Mouse (Mus musculus) liver, embryonic 11.5 days (tissue): ENCODE results near the gene Gpsm3. TPM values are rescaled to one million over a fixed set of nuclear protein-coding genes. Genes with fewer than 3 reads are reported as not detected.

ENCODE experiments used
- ATAC-seq: fragments of 200-750 bp; cut with Nextera tagmentation; replicated peaks from 2 replicates; pipeline ENCODE4 v1.8.0; 2017; ENCODE audit warnings: moderate number of reproducible peaks, mild to moderate bottlenecking, moderate TSS enrichment, moderate library complexity; ENCODE audit not compliant: low FRiP score
- DNase-seq: peaks from one replicate; pipeline ENCODE4 v3.0.0-alpha.2; 2017; ENCODE audit warnings: low spot score
- H3K27ac ChIP-seq: fragments of 300-500 bp; sonication (generic); 2 replicates; pipeline ENCODE4 v1.5.1; 2014; ENCODE audit warnings: mild to moderate bottlenecking, low read depth, low read length, control low read depth
- H3K27me3 ChIP-seq: fragments of 300-500 bp; sonication (generic); replicated peaks from 2 replicates; pipeline ENCODE4 v1.6.1; 2014; ENCODE audit warnings: low read length, mixed read lengths; ENCODE audit not compliant: control insufficient read depth, insufficient read depth
- H3K36me3 ChIP-seq: fragments of 300-500 bp; sonication (generic); 2 replicates; pipeline ENCODE4 v1.6.1; 2014; ENCODE audit warnings: mild to moderate bottlenecking, low read length, moderate library complexity, mixed read lengths; ENCODE audit not compliant: control insufficient read depth, insufficient read depth
- H3K4me1 ChIP-seq: fragments of 300-500 bp; sonication (generic); replicated peaks from 2 replicates; pipeline ENCODE4 v1.6.1; 2014; ENCODE audit warnings: low read length, mixed read lengths; ENCODE audit not compliant: control insufficient read depth, insufficient read depth
- H3K4me2 ChIP-seq: fragments of 300-500 bp; sonication (generic); 2 replicates; pipeline ENCODE4 v1.6.1; 2014; ENCODE audit warnings: mild to moderate bottlenecking, control low read depth, moderate library complexity
- H3K4me3 ChIP-seq: fragments of 300-500 bp; sonication (generic); 2 replicates; pipeline ENCODE4 v1.5.1; 2014; ENCODE audit warnings: low read depth, low read length, control low read depth
- H3K9ac ChIP-seq: fragments of 300-500 bp; sonication (generic); 2 replicates; pipeline ENCODE4 v1.6.1; 2014; ENCODE audit warnings: low read depth, low read length, control low read depth
- H3K9me3 ChIP-seq: fragments of 300-500 bp; sonication (generic); 2 replicates; pipeline ENCODE4 v1.6.1; 2016; ENCODE audit warnings: low read length, inconsistent platforms, mixed read lengths; ENCODE audit not compliant: control insufficient read depth
- WGBS: fragments of 180-500 bp; shearing (Covaris S2); extraction: QIAGEN DNeasy Blood & Tissue Kit; methylation state at CpG from one replicate; pipeline ENCODE4 v1.1.7; 2014; 5-methylcytosine and 5-hydroxymethylcytosine counted together
- polyA plus RNA-seq: library from polyadenylated mRNA; unstranded; fragments of >200 nt; fragmentation: Nextera tagmentation; extraction: Ambion mirVana; gene quantifications from 2 replicates; pipeline ENCODE4 v1.2.1, GENCODE M21; 2014

Gene Gpsm3
- polyA plus RNA-seq, 1 experiment from 2014 or later: 19.8 TPM

GRCm38 (mm10) chr17:34613054-34613645 lies 23.5 kb downstream of the Gpsm3 start:
- 59% methylated on average over 11 of the region's 11 CpGs for WGBS
- ATAC-seq: peak; percentile 58
- DNase-seq: no peak
- H3K27me3 ChIP-seq: no peaks in the 10 kb centered on the region
- H3K9me3 ChIP-seq: no peaks in the 10 kb centered on the region
- no peak overlapping the region for H3K4me2 ChIP-seq
- H3K36me3 ChIP-seq: peaks cover 26% of the 10 kb centered on the region
- H3K4me1 ChIP-seq: peaks cover 13% of the 10 kb centered on the region
- peak overlapping the region; percentile 20; the same call in 1 of the 2 replicates for H3K9ac ChIP-seq
- peak overlapping the region; percentile 71 for H3K27ac ChIP-seq
- no peak overlapping the region for H3K4me3 ChIP-seq

GRCm38 (mm10) chr17:34613830-34614229 lies 24.2 kb downstream of the Gpsm3 start:
- peaks cover 9% of the 10 kb centered on the region for H3K4me1 ChIP-seq
- ATAC-seq: no peak; the same call in 1 of the 2 replicates
- no peak for DNase-seq
- no peak overlapping the region for H3K4me2 ChIP-seq
- no peaks in the 10 kb centered on the region for H3K9me3 ChIP-seq
- peak overlapping the region; percentile 71; the same call in 1 of the 2 replicates for H3K27ac ChIP-seq
- H3K27me3 ChIP-seq: no peaks in the 10 kb centered on the region
- H3K4me3 ChIP-seq: no peak overlapping the region
- 89% methylated on average over 10 of the region's 10 CpGs for WGBS
- peaks cover 26% of the 10 kb centered on the region for H3K36me3 ChIP-seq
- H3K9ac ChIP-seq: 0 out of 2 replicates have a peak overlapping the region, but pooled peaks have one; percentile 20

GRCm38 (mm10) chr17:34615871-34616270 lies 26.3 kb downstream of the Gpsm3 start, which contains the start of gene Egfl8:
TSS of gene Egfl8 (minus strand) at chr17:34615971.
- Histone ChIP-seq H3K9me3 (no peaks in the 10 kb centered on the region), H3K27ac (no peak within 1 kb of the TSS; the same call in 1 of the 2 replicates), H3K36me3 (peaks cover 18% of the 10 kb centered on the region), H3K4me2 (no peak within 1 kb of the TSS), H3K9ac (no peak within 1 kb of the TSS), H3K4me3 (no peak within 1 kb of the TSS), H3K4me1 (peaks cover 9% of the 10 kb centered on the region), H3K27me3 (no peaks in the 10 kb centered on the region)
- ATAC-seq (no peak), DNase-seq (no peak)
- WGBS: 77% methylated on average over 6 of the region's 6 CpGs

GRCm38 (mm10) chr17:34618999-34619398 lies 29.4 kb downstream of the Gpsm3 start:
- H3K4me1 ChIP-seq: no peaks in the 10 kb centered on the region
- H3K36me3 ChIP-seq: peaks cover 11% of the 10 kb centered on the region
- no peaks in the 10 kb centered on the region for H3K27me3 ChIP-seq
- H3K4me3 ChIP-seq: no peak overlapping the region
- no peak overlapping the region for H3K9ac ChIP-seq
- H3K9me3 ChIP-seq: no peaks in the 10 kb centered on the region
- 12% methylated on average over 6 of the region's 6 CpGs for WGBS
- no peak overlapping the region for H3K4me2 ChIP-seq
- DNase-seq: peak; percentile 74
- no peak overlapping the region for H3K27ac ChIP-seq
- ATAC-seq: peak; percentile 65

- DNase-seq (no peak), ATAC-seq (no peak)
- Histone ChIP-seq H3K36me3 (peaks cover 12% of the 10 kb centered on the region), H3K27me3 (no peaks in the 10 kb centered on the region), H3K4me2 (no peak overlapping the region), H3K9me3 (no peaks in the 10 kb centered on the region), H3K27ac (no peak overlapping the region), H3K9ac (no peak overlapping the region), H3K4me1 (peaks cover under 1% of the 10 kb centered on the region; the same call in 1 of the 2 replicates), H3K4me3 (no peak overlapping the region)
- WGBS: 82% methylated on average over 8 of the region's 8 CpGs
Measured at GRCm38 (mm10) chr17:34621006-34621405, 31.4 kb downstream of the Gpsm3 start.

- Histone ChIP-seq H3K9ac (no peak overlapping the region), H3K4me3 (no peak overlapping the region)
- ATAC-seq: no peak
Measured at GRCm38 (mm10) chr17:34623161-34623560, 33.6 kb downstream of the Gpsm3 start.

GRCm38 (mm10) chr17:34624981-34625380 lies 35.4 kb downstream of the Gpsm3 start:
- no peak overlapping the region for H3K4me2 ChIP-seq
- H3K4me1 ChIP-seq: peaks cover 14% of the 10 kb centered on the region
- H3K9me3 ChIP-seq: no peaks in the 10 kb centered on the region
- DNase-seq: no peak
- no peak overlapping the region for H3K27ac ChIP-seq
- no peak overlapping the region for H3K4me3 ChIP-seq
- no peak for ATAC-seq
- H3K9ac ChIP-seq: no peak overlapping the region
- H3K36me3 ChIP-seq: peaks cover 12% of the 10 kb centered on the region
- H3K27me3 ChIP-seq: peaks cover 18% of the 10 kb centered on the region
- 91% methylated on average over 3 of the region's 3 CpGs for WGBS

More at GRCm38 (mm10) chr17:34623161-34623560, 33.6 kb downstream of the Gpsm3 start:
- Histone ChIP-seq H3K9me3 (no peaks in the 10 kb centered on the region), H3K4me2 (no peak overlapping the region), H3K27me3 (no peaks in the 10 kb centered on the region; the same call in 1 of the 2 replicates), H3K36me3 (peaks cover 12% of the 10 kb centered on the region), H3K4me1 (peaks cover 7% of the 10 kb centered on the region), H3K27ac (no peak overlapping the region)
- 86% methylated on average over 9 of the region's 9 CpGs for WGBS
- no peak for DNase-seq

GRCm38 (mm10) chr17:34626062-34626772 lies 36.6 kb downstream of the Gpsm3 start:
- no peak for DNase-seq
- ATAC-seq: peak; percentile 0; the same call in 1 of the 2 replicates
- Histone ChIP-seq H3K4me2 (peak overlapping the region; percentile 94), H3K4me3 (peak overlapping the region; percentile 80), H3K9me3 (no peaks in the 10 kb centered on the region), H3K27me3 (peaks cover 30% of the 10 kb centered on the region), H3K9ac (peak overlapping the region; percentile 79), H3K27ac (peak overlapping the region; percentile 67), H3K36me3 (peaks cover 12% of the 10 kb centered on the region), H3K4me1 (peaks cover 27% of the 10 kb centered on the region)
- WGBS: 54% methylated on average over 16 of the region's 16 CpGs
